Mouse (Mus musculus): ENCODE measurements around the gene Wdr54. TPM values are rescaled to one million over a fixed set of nuclear protein-coding genes. Genes with fewer than 3 reads are reported as not detected.

Wdr54 gene
- total and polyA plus RNA-seq, 3 experiments, result 1.9 to 10.3 (median 7.8) TPM

- dilution Hi-C loops (cut with MboI; ENCODE audit: extremely low pct_ligation_motif_present, extremely low pct_unique_long_range_greater_than_20kb, low sequenced_read_pairs) (no loop called here), in situ Hi-C loops (cut with MboI; ENCODE audit: low pct_ligation_motif_present, low pct_unique_long_range_greater_than_20kb, low sequenced_read_pairs) (no loop called here)
- Histone ChIP-seq H3K27ac (ENCODE audit: insufficient read depth, low read depth) (no peak overlapping the region), H3K79me2 (replicated peaks; ENCODE audit: control insufficient read depth, extremely low read depth, insufficient read depth, poor library complexity, severe bottlenecking) (no peaks in the 10 kb centered on the region), H3K9me3 (replicated peaks; ENCODE audit: low read length) (no peaks in the 10 kb centered on the region), H3K9ac (ENCODE audit: insufficient read depth, low read depth) (no peak overlapping the region), H3K4me3 (replicated peaks in 1 of 3; ENCODE audit: low read depth in 2 of 3, low read length in 2 of 3, poor library complexity in 1 of 3) (no peak overlapping the region), H3K27me3 (replicated peaks) (no peaks in the 10 kb centered on the region), H3K36me3 (replicated peaks in 1 of 2; ENCODE audit: control insufficient read depth in 1 of 2, insufficient read depth in 1 of 2, low read length in 1 of 2) (peaks cover 12 to 24% of the 10 kb centered on the region in 2 experiments), H3K4me2 (ENCODE audit: insufficient read depth, low read depth, poor library complexity, severe bottlenecking) (no peak overlapping the region), H3K4me1 (ENCODE audit: control insufficient read depth in 1 of 2, insufficient read depth in 2 of 2) (peaks cover 15 to 29% of the 10 kb centered on the region in 2 experiments)
- no peak for DNase-seq (ENCODE audit: extremely low read depth)
- TF ChIP-seq SMC3 (IDR thresholded peaks at IDR 0.05; ENCODE audit: low read depth, low read length) (no peak), NRF1 (IDR thresholded peaks at IDR 0.05; ENCODE audit: low read depth, low read length) (no peak), MAX (IDR thresholded peaks at IDR 0.05; ENCODE audit: low read length) (no peak), JUN (IDR thresholded peaks at IDR 0.05; ENCODE audit: insufficient read depth, low read depth, low read length) (no peak), MEF2A (IDR thresholded peaks at IDR 0.05; ENCODE audit: borderline replicate concordance, low read depth, low read length) (no peak), MXI1 (IDR thresholded peaks at IDR 0.05; ENCODE audit: low read depth, low read length) (no peak), CTCF (conservative IDR thresholded peaks at IDR 0.05 in 1 of 2, IDR thresholded peaks at IDR 0.05 in 1 of 2; ENCODE audit: low read depth in 2 of 2, low read length in 2 of 2) (no peak)
Measured at GRCm38 (mm10) chr6:83153485-83153884, 2.7 kb downstream of the Wdr54 start.

DNA sequence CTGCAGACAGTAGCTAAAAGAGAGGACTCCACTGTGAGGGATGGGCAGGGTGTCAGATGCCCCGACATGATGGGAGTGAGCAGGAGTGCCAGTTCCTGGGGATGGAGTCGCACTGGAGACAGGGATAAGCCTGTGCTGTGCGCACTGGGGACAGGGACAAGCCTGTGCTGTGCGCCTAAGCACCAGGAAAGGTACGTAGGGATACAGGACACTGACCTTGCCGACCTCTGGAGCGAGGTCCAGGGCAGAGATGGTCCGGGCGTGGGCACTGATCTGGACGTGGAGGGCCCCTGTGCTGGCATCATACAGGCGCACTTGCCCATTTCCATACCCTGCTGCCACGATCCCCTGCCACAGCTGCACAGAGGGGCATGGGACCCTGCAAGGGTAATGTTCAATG is 3.2 kb downstream of the Wdr54 start:
- no peaks in the 10 kb centered on the region for H3K79me2 ChIP-seq (replicated peaks; ENCODE audit: control insufficient read depth, extremely low read depth, insufficient read depth, poor library complexity, severe bottlenecking)
- TF ChIP-seq ZC3H11A (IDR thresholded peaks at IDR 0.05; ENCODE audit: low read depth, low read length) (no peak), SMC3 (IDR thresholded peaks at IDR 0.05; ENCODE audit: low read depth, low read length) (no peak), JUND (conservative IDR thresholded peaks at IDR 0.05; ENCODE audit: low read depth, low read length) (no peak), RCOR1 (conservative IDR thresholded peaks at IDR 0.05; ENCODE audit: low read depth, low read length) (no peak), USF1 (IDR thresholded peaks at IDR 0.05; ENCODE audit: low read depth, low read length) (no peak), MYC (IDR thresholded peaks at IDR 0.05; ENCODE audit: low read depth, low read length) (no peak), ZMIZ1 (IDR thresholded peaks at IDR 0.05; ENCODE audit: low read depth, low read length) (no peak), MAFK (IDR thresholded peaks at IDR 0.05; ENCODE audit: insufficient replicate concordance, low read length) (no peak), POLR2A (IDR thresholded peaks at IDR 0.05; ENCODE audit: low read depth, low read length) (no peak), ZKSCAN1 (IDR thresholded peaks at IDR 0.05; ENCODE audit: borderline replicate concordance, low read depth, low read length) (no peak), TBP (conservative IDR thresholded peaks at IDR 0.05; ENCODE audit: low read depth, low read length) (no peak), SIN3A (IDR thresholded peaks at IDR 0.05; ENCODE audit: low read length) (no peak), MEF2A (IDR thresholded peaks at IDR 0.05; ENCODE audit: borderline replicate concordance, low read depth, low read length) (no peak), USF2 (conservative IDR thresholded peaks at IDR 0.05; ENCODE audit: low read depth, low read length) (no peak), MXI1 (IDR thresholded peaks at IDR 0.05; ENCODE audit: low read depth, low read length) (no peak), ELF1 (IDR thresholded peaks at IDR 0.05; ENCODE audit: low read depth, low read length) (no peak), CTCF (conservative IDR thresholded peaks at IDR 0.05 in 1 of 2, IDR thresholded peaks at IDR 0.05 in 1 of 2; ENCODE audit: low read depth in 2 of 2, low read length in 2 of 2) (no peak), KAT2A (IDR thresholded peaks at IDR 0.05; ENCODE audit: insufficient replicate concordance, low read length) (no peak)
- in situ Hi-C loops (cut with MboI; ENCODE audit: low pct_ligation_motif_present, low pct_unique_long_range_greater_than_20kb, low sequenced_read_pairs) (no loop called here), dilution Hi-C loops (cut with MboI; ENCODE audit: extremely low pct_ligation_motif_present, extremely low pct_unique_long_range_greater_than_20kb, low sequenced_read_pairs) (no loop called here)
- no peak overlapping the region for H3K4me2 ChIP-seq (ENCODE audit: insufficient read depth, low read depth, poor library complexity, severe bottlenecking)
- no peak overlapping the region for H3K4me3 ChIP-seq (replicated peaks in 1 of 3; ENCODE audit: low read depth in 2 of 3, low read length in 2 of 3, poor library complexity in 1 of 3)
- no peak overlapping the region for H3K27ac ChIP-seq (ENCODE audit: insufficient read depth, low read depth)
- DNase-seq (ENCODE audit: extremely low read depth), result no peak
- H3K9ac ChIP-seq (ENCODE audit: insufficient read depth, low read depth), result no peak overlapping the region
- no peaks in the 10 kb centered on the region for H3K9me3 ChIP-seq (replicated peaks; ENCODE audit: low read length)
- H3K27me3 ChIP-seq (replicated peaks), result no peaks in the 10 kb centered on the region
- peaks cover 15 to 29% of the 10 kb centered on the region in 2 experiments for H3K4me1 ChIP-seq (ENCODE audit: control insufficient read depth in 1 of 2, insufficient read depth in 2 of 2)
- peaks cover 12 to 24% of the 10 kb centered on the region in 2 experiments for H3K36me3 ChIP-seq (replicated peaks in 1 of 2; ENCODE audit: control insufficient read depth in 1 of 2, insufficient read depth in 1 of 2, low read length in 1 of 2)

All from CH12.LX (cell line).